Mouse (Mus musculus): Measurements from ENCODE around the gene Ilf3.

- TF ChIP-seq CTCF (IDR thresholded peaks at IDR 0.05; ENCODE audit: extremely low read depth, insufficient read depth, low read length) (no peak), POLR2A (IDR thresholded peaks at IDR 0.05; ENCODE audit: extremely low read depth, insufficient read depth, low read length) (no peak)
These were observed 47.4 kb upstream of the Ilf3 start for GRCm38 (mm10) chr9:21320280-21320618.
